20 mouse cellular contexts compared by ENCODE assay signal in the genomic region with DNA sequence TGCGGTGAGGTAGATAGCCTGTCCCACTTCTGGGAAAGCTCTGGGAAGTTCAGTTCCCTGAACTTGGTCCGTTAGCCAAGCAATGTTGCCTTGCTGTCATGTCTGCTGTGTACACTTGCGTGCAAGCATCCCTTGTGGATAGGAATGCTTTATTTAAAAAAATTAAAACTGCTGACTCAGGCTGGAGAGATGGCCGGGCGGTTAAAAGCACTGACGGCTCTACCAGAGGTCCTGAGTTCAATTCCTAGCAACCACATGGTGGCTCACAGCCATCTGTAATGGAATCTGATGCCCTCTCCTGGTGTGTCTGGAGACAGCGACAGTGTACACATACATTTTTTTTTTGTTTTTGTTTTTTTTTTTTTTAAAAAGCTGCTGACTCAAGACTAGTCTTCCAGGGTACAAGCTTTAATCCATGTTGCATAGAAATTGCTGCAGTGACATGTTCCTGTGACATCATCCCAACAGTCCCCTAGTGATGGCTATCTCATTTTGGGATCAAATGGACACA. TPM values are rescaled to one million over a fixed set of nuclear protein-coding genes. Genes with fewer than 3 reads are reported as not detected.
DNase-seq lines count a peak whose midpoint lies in the region; ATAC-seq and TF ChIP-seq lines count a peak whose summit lies in the region.
"Had no signal": no experiment of that assay in that cellular context is flagged by ENCODE, and none has a peak within 500 bp of the region (broad histone marks: within the 10 kb centered on the region; RNA-seq: fewer than 3 reads in every experiment).

No protein-coding gene starts in this region.

- no peaks in the 10 kb centered on the region for H3K9me3 ChIP-seq in embryonic facial prominence, embryonic 14.5 days (ENCODE audit: control insufficient read depth, low read length)
- no peaks in the 10 kb centered on the region for H3K9me3 ChIP-seq in embryonic facial prominence, embryonic 10.5 days
- no peaks in the 10 kb centered on the region for H3K9me3 ChIP-seq in kidney, postnatal 0 days (replicated peaks; ENCODE audit: low read length)
- H3K9me3 ChIP-seq: embryonic facial prominence, embryonic 12.5 days; forebrain, embryonic 10.5 days; heart, embryonic 13.5 days; stomach, embryonic 15.5 days had no signal

- no peak for DNase-seq in embryonic facial prominence, embryonic 14.5 days (ENCODE audit: low spot score)
- no peak for DNase-seq in embryonic facial prominence, embryonic 10.5 days (ENCODE audit: low spot score)
- no peak for DNase-seq in kidney, postnatal 0 days (ENCODE audit: low spot score)
- no peak for DNase-seq in kidney, postnatal 10 days
- DNase-seq in thymus, postnatal 0 days (ENCODE audit: low spot score) = peak; percentile 10
- DNase-seq in thymus, adult 18-20 months = no peak
- DNase-seq in frontal cortex, postnatal 10 days (ENCODE audit: low spot score in 2 of 2) = no peak
- no peak for DNase-seq in MN1 (ENCODE audit: low spot score)
- DNase-seq: kidney, adult 9 months; left cerebral cortex, postnatal 4 days; right cerebral cortex, adult 18-20 months had no signal

- no peak overlapping the region for H3K27ac ChIP-seq in embryonic facial prominence, embryonic 14.5 days (replicated peaks; ENCODE audit: low read depth, low read length)
- no peak overlapping the region for H3K27ac ChIP-seq in embryonic facial prominence, embryonic 10.5 days (replicated peaks)
- H3K27ac ChIP-seq in kidney, postnatal 0 days = no peak overlapping the region
- H3K27ac ChIP-seq: embryonic facial prominence, embryonic 12.5 days; liver, embryonic 14.5 days had no signal

- no peaks in the 10 kb centered on the region for H3K27me3 ChIP-seq in embryonic facial prominence, embryonic 14.5 days (replicated peaks; ENCODE audit: control insufficient read depth, insufficient read depth, low read length)
- H3K27me3 ChIP-seq in embryonic facial prominence, embryonic 10.5 days (replicated peaks; ENCODE audit: low read depth, poor library complexity, severe bottlenecking) = peaks cover 40% of the 10 kb centered on the region
- H3K27me3 ChIP-seq in kidney, postnatal 0 days (ENCODE audit: insufficient read depth, low read length) = no peaks in the 10 kb centered on the region
- H3K27me3 ChIP-seq: stomach, embryonic 15.5 days had no signal

- 83% methylated on average over 7 of the region's 7 CpGs for WGBS in embryonic facial prominence, embryonic 14.5 days
- 82% methylated on average over 7 of the region's 7 CpGs for WGBS in embryonic facial prominence, embryonic 10.5 days
- WGBS in kidney, postnatal 0 days = 69% methylated on average over 7 of the region's 7 CpGs

- no peak overlapping the region for H3K4me3 ChIP-seq in embryonic facial prominence, embryonic 14.5 days (ENCODE audit: low read depth, low read length)
- H3K4me3 ChIP-seq in embryonic facial prominence, embryonic 10.5 days = no peak overlapping the region
- H3K4me3 ChIP-seq in kidney, postnatal 0 days (replicated peaks; ENCODE audit: low read depth, low read length) = no peak overlapping the region
- H3K4me3 ChIP-seq: embryonic facial prominence, embryonic 12.5 days; heart, embryonic 13.5 days; stomach, embryonic 15.5 days had no signal

- peak; percentile 37; the same call in 1 of the 2 replicates for TF ChIP-seq CTCF in kidney, postnatal 0 days (IDR thresholded peaks at IDR 0.05; ENCODE audit: low read depth)

- H3K9ac ChIP-seq in embryonic facial prominence, embryonic 14.5 days (ENCODE audit: low read depth, low read length) = no peak overlapping the region
- H3K9ac ChIP-seq in kidney, postnatal 0 days (ENCODE audit: low read depth, low read length) = no peak overlapping the region
- H3K9ac ChIP-seq: embryonic facial prominence, embryonic 12.5 days; heart, embryonic 13.5 days; liver, embryonic 14.5 days; stomach, embryonic 15.5 days had no signal

- H3K4me1 ChIP-seq in embryonic facial prominence, embryonic 14.5 days (ENCODE audit: control insufficient read depth, insufficient read depth, low read length) = peaks cover 16% of the 10 kb centered on the region
- peaks cover 58% of the 10 kb centered on the region for H3K4me1 ChIP-seq in embryonic facial prominence, embryonic 10.5 days
- H3K4me1 ChIP-seq in kidney, postnatal 0 days (replicated peaks; ENCODE audit: insufficient read depth, low read length) = peaks cover 28% of the 10 kb centered on the region

- H3K36me3 ChIP-seq in embryonic facial prominence, embryonic 14.5 days (ENCODE audit: control insufficient read depth, insufficient read depth, low read length) = no peaks in the 10 kb centered on the region
- H3K36me3 ChIP-seq in embryonic facial prominence, embryonic 10.5 days (replicated peaks) = no peaks in the 10 kb centered on the region
- H3K36me3 ChIP-seq in kidney, postnatal 0 days (ENCODE audit: insufficient read depth, low read length) = no peaks in the 10 kb centered on the region
- H3K36me3 ChIP-seq: embryonic facial prominence, embryonic 12.5 days; forebrain, embryonic 10.5 days; stomach, embryonic 15.5 days had no signal

- ATAC-seq in embryonic facial prominence, embryonic 14.5 days (ENCODE audit: low read depth) = no peak
- no peak for ATAC-seq in kidney, postnatal 0 days (replicated peaks; ENCODE audit: low FRiP score, low read depth)
- ATAC-seq: midbrain, embryonic 16.5 days had no signal

- peak overlapping the region; percentile 7; the same call in 1 of the 2 replicates for H3K4me2 ChIP-seq in embryonic facial prominence, embryonic 14.5 days (ENCODE audit: low read depth, low read length)
- H3K4me2 ChIP-seq in kidney, postnatal 0 days (ENCODE audit: low read length) = no peak overlapping the region
- H3K4me2 ChIP-seq: embryonic facial prominence, embryonic 12.5 days; heart, embryonic 13.5 days; stomach, embryonic 15.5 days had no signal

RNA-seq across cellular contexts. Expression of gene Tnp2, which starts 0.9 kb away (rescaled TPM):
- not detected in 2 replicates for polyA plus RNA-seq in embryonic facial prominence, embryonic 14.5 days (2014; fragmentation: Nextera tagmentation; extraction: Ambion mirVana)
- polyA plus RNA-seq in embryonic facial prominence, embryonic 10.5 days (2016; fragmentation: Nextera tagmentation; extraction: Ambion mirVana) = not detected in 2 replicates
- polyA plus RNA-seq in kidney, postnatal 0 days (2015; fragmentation: Nextera tagmentation; extraction: Ambion mirVana) = not detected in 2 replicates
- polyA plus RNA-seq in thymus, postnatal 0 days (2015; fragmentation: Nextera tagmentation; extraction: Ambion mirVana) = 3.7 and 4.5 TPM in 2 replicates
- polyA plus RNA-seq: adrenal gland, adult 2 months; embryonic facial prominence, embryonic 12.5 days; forebrain, embryonic 10.5 days; heart, embryonic 13.5 days; liver, embryonic 14.5 days; lung, embryonic 16.5 days; midbrain, embryonic 16.5 days; stomach, embryonic 15.5 days; urinary bladder, adult 2 months had no signal

RNA-seq across cellular contexts. Expression of gene Socs1, which starts 2.3 kb away (rescaled TPM):
- 10.8 and 11.4 TPM in 2 replicates for polyA plus RNA-seq in embryonic facial prominence, embryonic 14.5 days (2014; fragmentation: Nextera tagmentation; extraction: Ambion mirVana)
- polyA plus RNA-seq in embryonic facial prominence, embryonic 10.5 days (2016; fragmentation: Nextera tagmentation; extraction: Ambion mirVana) = 3.7 and 4.2 TPM in 2 replicates
- 7.4 and 7.8 TPM in 2 replicates for polyA plus RNA-seq in kidney, postnatal 0 days (2015; fragmentation: Nextera tagmentation; extraction: Ambion mirVana)
- 146 and 184 TPM in 2 replicates for polyA plus RNA-seq in thymus, postnatal 0 days (2015; fragmentation: Nextera tagmentation; extraction: Ambion mirVana)

RNA-seq across cellular contexts. Expression of gene Prm3, which starts 3.1 kb away (rescaled TPM):
- polyA plus RNA-seq in embryonic facial prominence, embryonic 14.5 days (2014; fragmentation: Nextera tagmentation; extraction: Ambion mirVana) = not detected in 2 replicates
- polyA plus RNA-seq in embryonic facial prominence, embryonic 10.5 days (2016; fragmentation: Nextera tagmentation; extraction: Ambion mirVana) = not detected in 2 replicates
- not detected in 2 replicates for polyA plus RNA-seq in kidney, postnatal 0 days (2015; fragmentation: Nextera tagmentation; extraction: Ambion mirVana)
- not detected in 2 replicates for polyA plus RNA-seq in thymus, postnatal 0 days (2015; fragmentation: Nextera tagmentation; extraction: Ambion mirVana)
- polyA plus RNA-seq: adrenal gland, adult 2 months; embryonic facial prominence, embryonic 12.5 days; forebrain, embryonic 10.5 days; heart, embryonic 13.5 days; liver, embryonic 14.5 days; lung, embryonic 16.5 days; midbrain, embryonic 16.5 days; stomach, embryonic 15.5 days; urinary bladder, adult 2 months had no signal

RNA-seq across cellular contexts. Expression of gene Prm2, which starts 8.3 kb away (rescaled TPM):
- not detected in 2 replicates for polyA plus RNA-seq in embryonic facial prominence, embryonic 14.5 days (2014; fragmentation: Nextera tagmentation; extraction: Ambion mirVana)
- not detected in 2 replicates for polyA plus RNA-seq in embryonic facial prominence, embryonic 10.5 days (2016; fragmentation: Nextera tagmentation; extraction: Ambion mirVana)
- polyA plus RNA-seq in kidney, postnatal 0 days (2015; fragmentation: Nextera tagmentation; extraction: Ambion mirVana) = not detected in 2 replicates
- not detected in 2 replicates for polyA plus RNA-seq in thymus, postnatal 0 days (2015; fragmentation: Nextera tagmentation; extraction: Ambion mirVana)
- polyA plus RNA-seq: embryonic facial prominence, embryonic 12.5 days; forebrain, embryonic 10.5 days; heart, embryonic 13.5 days; liver, embryonic 14.5 days; lung, embryonic 16.5 days; midbrain, embryonic 16.5 days; stomach, embryonic 15.5 days; urinary bladder, adult 2 months had no signal

RNA-seq across cellular contexts. Expression of gene Prm1, which starts 18.0 kb away (rescaled TPM):
- polyA plus RNA-seq in embryonic facial prominence, embryonic 14.5 days (2014; fragmentation: Nextera tagmentation; extraction: Ambion mirVana) = not detected in 2 replicates
- polyA plus RNA-seq in embryonic facial prominence, embryonic 10.5 days (2016; fragmentation: Nextera tagmentation; extraction: Ambion mirVana) = 0.36 TPM in 1 of 2 replicates, not detected in the other
- polyA plus RNA-seq in kidney, postnatal 0 days (2015; fragmentation: Nextera tagmentation; extraction: Ambion mirVana) = not detected in 2 replicates
- 1.4 and 2.1 TPM in 2 replicates for polyA plus RNA-seq in thymus, postnatal 0 days (2015; fragmentation: Nextera tagmentation; extraction: Ambion mirVana)
- polyA plus RNA-seq: adrenal gland, adult 2 months; embryonic facial prominence, embryonic 12.5 days; forebrain, embryonic 10.5 days; liver, embryonic 14.5 days; lung, embryonic 16.5 days; stomach, embryonic 15.5 days; urinary bladder, adult 2 months had no signal

Comparison
In these comparisons a context has a peak if more than half of its experiments do, and no peak if none do; other contexts are left out.
1. RNA of gene Socs1, which starts 2.3 kb away (polyA plus RNA-seq): 146 to 184 TPM in thymus, postnatal 0 days; 10.8 to 11.4 TPM in embryonic facial prominence, embryonic 14.5 days, 7.4 to 7.8 TPM in kidney, postnatal 0 days and 3.7 to 4.2 TPM in embryonic facial prominence, embryonic 10.5 days; every median in the first group is over 10 times any median in the second.